28 mouse cellular contexts compared by ENCODE assay signal in genomic region chr4:48590862-48591261, GRCm38 (mm10). TPM values are rescaled to one million over a fixed set of nuclear protein-coding genes. Genes with fewer than 3 reads are reported as not detected.
DNase-seq lines count a peak whose midpoint lies in the region; ATAC-seq and TF ChIP-seq lines count a peak whose summit lies in the region.
"Had no signal": no experiment of that assay in that cellular context is flagged by ENCODE, and none has a peak within 500 bp of the region (broad histone marks: within the 10 kb centered on the region; RNA-seq: fewer than 3 reads in every experiment).

No protein-coding gene starts in this region.

- H3K9ac ChIP-seq in MEL (ENCODE audit: control insufficient read depth, low read depth, low read length, poor library complexity, severe bottlenecking): no peak overlapping the region
- H3K9ac ChIP-seq: embryonic facial prominence, embryonic 13.5 days; forebrain, embryonic 12.5 days; heart, embryonic 12.5 days; heart, embryonic 15.5 days; hindbrain, embryonic 15.5 days had no signal

- no peaks in the 10 kb centered on the region for H3K27me3 ChIP-seq in MEL (ENCODE audit: control insufficient read depth in 1 of 2, insufficient read depth in 2 of 2, low read length in 2 of 2)
- H3K27me3 ChIP-seq: CH12.LX; embryonic facial prominence, embryonic 13.5 days; forebrain, embryonic 12.5 days; heart, embryonic 12.5 days; heart, embryonic 15.5 days; hindbrain, embryonic 15.5 days had no signal

- H3K79me2 ChIP-seq in MEL (ENCODE audit: control insufficient read depth, insufficient read depth, low read length, poor library complexity): no peaks in the 10 kb centered on the region

- peak overlapping the region; percentile 20; the same call in 1 of the 2 replicates for H3K27ac ChIP-seq in layer of hippocampus, adult 2 months
- H3K27ac ChIP-seq in MEL (ENCODE audit: control insufficient read depth, low read depth, low read length): no peak overlapping the region
- H3K27ac ChIP-seq: embryonic facial prominence, embryonic 10.5 days; embryonic facial prominence, embryonic 13.5 days; forebrain, embryonic 12.5 days; heart, embryonic 15.5 days; hindbrain, embryonic 15.5 days had no signal

- H3K4me3 ChIP-seq in layer of hippocampus, adult 2 months: no peak overlapping the region
- no peak overlapping the region for H3K4me3 ChIP-seq in MEL (ENCODE audit: control insufficient read depth in 1 of 2, insufficient read depth in 1 of 2, low read depth in 2 of 2, low read length in 2 of 2)
- H3K4me3 ChIP-seq: embryonic facial prominence, embryonic 10.5 days; embryonic facial prominence, embryonic 13.5 days; erythroblast, embryonic 14.5 days; forebrain, embryonic 12.5 days; heart, embryonic 12.5 days; heart, embryonic 15.5 days; hindbrain, embryonic 15.5 days had no signal

- no peak for DNase-seq in layer of hippocampus, adult 2 months (ENCODE audit: low spot score in 2 of 2)
- DNase-seq in layer of hippocampus, postnatal 25 days (ENCODE audit: extremely low spot score in 1 of 2, low spot score in 1 of 2): no peak
- DNase-seq in MEL (ENCODE audit: low read depth, low spot score): peak; percentile 9
- DNase-seq in embryo, embryonic 11 days: no peak
- no peak for DNase-seq in adrenal gland, postnatal 14 days
- DNase-seq: adrenal gland, adult 8-10 months; B cell, adult 2 months; cerebellum, adult 18-20 months; cerebellum, adult 9-10 months; cerebellum, postnatal 14 days; gastrocnemius, postnatal 10 days; gastrocnemius, postnatal 36 days; heart, adult 18-20 months; heart, postnatal 14 days; heart, postnatal 4 days had no signal

- no peaks in the 10 kb centered on the region; a peak in 1 of 4 replicates for H3K4me1 ChIP-seq in MEL (ENCODE audit: control insufficient read depth in 1 of 2, insufficient read depth in 2 of 2, low read length in 2 of 2)

- TF ChIP-seq POLR2A in MEL (IDR thresholded peaks at IDR 0.05; ENCODE audit: control insufficient read depth in 1 of 2, insufficient read depth in 1 of 2, low read depth in 1 of 2, low read length in 2 of 2, poor library complexity in 1 of 2): no peak

- H3K36me3 ChIP-seq in MEL (ENCODE audit: control insufficient read depth in 1 of 2, insufficient read depth in 2 of 2, low read length in 2 of 2): no peaks in the 10 kb centered on the region
- H3K36me3 ChIP-seq: G1E; hindbrain, embryonic 15.5 days had no signal

- TF ChIP-seq EP300 in MEL (IDR thresholded peaks at IDR 0.05; ENCODE audit: low read depth in 1 of 2, low read length in 2 of 2): no peak

- no peak for TF ChIP-seq CTCF in layer of hippocampus, adult 2 months (conservative IDR thresholded peaks at IDR 0.05)
- TF ChIP-seq CTCF in MEL (IDR thresholded peaks at IDR 0.05 in 2 of 3, conservative IDR thresholded peaks at IDR 0.05 in 1 of 3; ENCODE audit: control insufficient read depth in 1 of 3, insufficient read depth in 1 of 3, low read depth in 2 of 3, low read length in 3 of 3, poor library complexity in 1 of 3, severe bottlenecking in 1 of 3): no peak

- H3K9me3 ChIP-seq in MEL (replicated peaks; ENCODE audit: insufficient read depth, low read length): no peaks in the 10 kb centered on the region
- H3K9me3 ChIP-seq: embryonic facial prominence, embryonic 10.5 days; embryonic facial prominence, embryonic 13.5 days; forebrain, embryonic 12.5 days; heart, embryonic 12.5 days; heart, embryonic 15.5 days; hindbrain, embryonic 15.5 days had no signal

- no peak for TF ChIP-seq RAD21 in MEL (IDR thresholded peaks at IDR 0.05; ENCODE audit: low read depth, low read length)

- ATAC-seq in common myeloid progenitor, adult 5-6 weeks (replicated peaks; ENCODE audit: low read depth, poor library complexity, severe bottlenecking): peak; percentile 72
- ATAC-seq in megakaryocyte progenitor cell, adult 5-6 weeks (replicated peaks; ENCODE audit: poor library complexity): peak; percentile 60
- ATAC-seq: activated CD4-positive, CD25-positive, alpha-beta regulatory T cell, adult 4 months; forebrain, embryonic 16.5 days had no signal

TF ChIP-seq in MEL, 35 proteins besides CTCF, POLR2A, EP300 and RAD21:
- TF ChIP-seq CHD2 (IDR thresholded peaks at IDR 0.05; ENCODE audit: low read length) (no peak), ZC3H11A (IDR thresholded peaks at IDR 0.05; ENCODE audit: low read depth, low read length) (no peak), CHD1 (IDR thresholded peaks at IDR 0.05; ENCODE audit: low read depth, low read length) (no peak), E2F4 (IDR thresholded peaks at IDR 0.05; ENCODE audit: borderline replicate concordance, low read depth, low read length) (no peak), ZKSCAN1 (IDR thresholded peaks at IDR 0.05; ENCODE audit: low read depth, low read length) (no peak), ZMIZ1 (IDR thresholded peaks at IDR 0.05; ENCODE audit: low read depth, low read length) (no peak), ETS1 (IDR thresholded peaks at IDR 0.05; ENCODE audit: low read depth, low read length) (no peak), SIN3A (IDR thresholded peaks at IDR 0.05; ENCODE audit: low read length) (no peak), TAL1 (IDR thresholded peaks at IDR 0.05; ENCODE audit: low read length) (no peak), MYC (IDR thresholded peaks at IDR 0.05; ENCODE audit: low read depth, low read length) (no peak), MXI1 (IDR thresholded peaks at IDR 0.05; ENCODE audit: low read depth, low read length) (no peak), MYB (IDR thresholded peaks at IDR 0.05; ENCODE audit: low read depth, low read length) (no peak), POLR2AphosphoS5 (IDR thresholded peaks at IDR 0.05; ENCODE audit: borderline replicate concordance, low read depth, low read length) (no peak), KAT2A (conservative IDR thresholded peaks at IDR 0.05; ENCODE audit: low read depth, low read length) (no peak), MAZ (IDR thresholded peaks at IDR 0.05; ENCODE audit: low read depth, low read length) (no peak), TBP (IDR thresholded peaks at IDR 0.05; ENCODE audit: low read depth, low read length) (no peak), MAX (IDR thresholded peaks at IDR 0.05; ENCODE audit: low read length) (no peak), ZNF384 (IDR thresholded peaks at IDR 0.05; ENCODE audit: low read depth, low read length) (no peak)

RNA-seq across cellular contexts. Expression of gene Tmeff1, which starts 5.9 kb away (rescaled TPM):
- total RNA-seq in layer of hippocampus, adult 2 months (2021): 100 to 1,000 TPM; 122 to 130 TPM
- total RNA-seq in layer of hippocampus, postnatal 25 days (2021): 100 to 1,000 TPM; 130 to 137 TPM
- not detected in 2 replicates for total RNA-seq in MEL (2012; rRNA removed)
- polyA plus RNA-seq in MEL (2012; ENCODE audit: insufficient read depth in 1 of 2, insufficient read length in 2 of 2, low read depth in 1 of 2, low replicate concordance in 2 of 2, missing spikeins in 1 of 2): not detected
- total RNA-seq in common myeloid progenitor, adult 5-6 weeks (2017): not detected in 2 replicates
- 0.20 TPM in 1 of 2 replicates, not detected in the other for total RNA-seq in megakaryocyte progenitor cell, adult 5-6 weeks (2015)
- total RNA-seq in megakaryocyte progenitor cell, adult 5-6 weeks (2017): 0.12 and 0.91 TPM in 2 replicates
- total RNA-seq in adrenal gland, postnatal 14 days (2021): 23.0 and 31.5 TPM in 2 replicates
- total RNA-seq: G1E had no signal
- polyA plus RNA-seq: activated CD4-positive, CD25-positive, alpha-beta regulatory T cell, adult 4 months; G1E had no signal

RNA-seq across cellular contexts. Expression of gene Msantd3, which starts 51.1 kb away (rescaled TPM):
- total RNA-seq in layer of hippocampus, adult 2 months (2021): 10 to 100 TPM; 20.0 to 22.9 TPM
- 10 to 100 TPM; 19.8 to 21.7 TPM for total RNA-seq in layer of hippocampus, postnatal 25 days (2021)
- total RNA-seq in MEL (2012; rRNA removed): not detected in 2 replicates
- not detected for polyA plus RNA-seq in MEL (2012; ENCODE audit: insufficient read depth in 1 of 2, insufficient read length in 2 of 2, low read depth in 1 of 2, low replicate concordance in 2 of 2, missing spikeins in 1 of 2)
- total RNA-seq in common myeloid progenitor, adult 5-6 weeks (2017): 14.1 and 16.9 TPM in 2 replicates
- 55.1 and 62.9 TPM in 2 replicates for total RNA-seq in megakaryocyte progenitor cell, adult 5-6 weeks (2015)
- 59.6 and 68.9 TPM in 2 replicates for total RNA-seq in megakaryocyte progenitor cell, adult 5-6 weeks (2017)
- 18.7 and 22.9 TPM in 2 replicates for total RNA-seq in adrenal gland, postnatal 14 days (2021)
- total RNA-seq: CH12.LX had no signal
- polyA plus RNA-seq: activated CD4-positive, CD25-positive, alpha-beta regulatory T cell, adult 4 months; erythroblast, embryonic 14.5 days; G1E had no signal

Comparison
In these comparisons a context has a peak if more than half of its experiments do, and no peak if none do; other contexts are left out.
1. RNA of gene Tmeff1, which starts 5.9 kb away (total RNA-seq): 130 to 137 TPM in layer of hippocampus, postnatal 25 days, 122 to 130 TPM in layer of hippocampus, adult 2 months and 23.0 to 31.5 TPM in adrenal gland, postnatal 14 days; 0.12 to 0.91 TPM in megakaryocyte progenitor cell, adult 5-6 weeks, not detected in MEL and not detected in common myeloid progenitor, adult 5-6 weeks; every median in the first group is over 10 times any median in the second.
2. RNA of gene Msantd3, which starts 51.1 kb away (total RNA-seq): 55.1 to 68.9 TPM in megakaryocyte progenitor cell, adult 5-6 weeks, 18.7 to 22.9 TPM in adrenal gland, postnatal 14 days, 20.0 to 22.9 TPM in layer of hippocampus, adult 2 months, 19.8 to 21.7 TPM in layer of hippocampus, postnatal 25 days and 14.1 to 16.9 TPM in common myeloid progenitor, adult 5-6 weeks; not detected in MEL; every median in the first group is over 10 times any median in the second.